Mouse (Mus musculus): Measurements from ENCODE around the gene Ncmap.

- no peak for TF ChIP-seq CTCF (IDR thresholded peaks at IDR 0.05; ENCODE audit: low read depth)
- TF ChIP-seq EP300 (IDR thresholded peaks at IDR 0.05; ENCODE audit: low read depth), result no peak
Observed at GRCm38 (mm10) chr4:135404916-135405315, 6.9 kb upstream of the Ncmap start.
